Mouse (Mus musculus) embryonic facial prominence, embryonic 11.5 days (tissue): ENCODE results near the gene Cd59b. TPM values are rescaled to one million over a fixed set of nuclear protein-coding genes. Genes with fewer than 3 reads are reported as not detected.
"Not testable (repeated sequence)": the region's sequence is repeated elsewhere in the genome, so short reads cannot be mapped to it uniquely, and the experiment has no call there.

Experiments used
- ATAC-seq: fragments of 200-750 bp; cut with Nextera tagmentation; replicated peaks from 2 replicates; pipeline ENCODE4 v1.8.0; 2017; ENCODE audit warnings: low read depth; ENCODE audit not compliant: insufficient number of reproducible peaks, low FRiP score, low TSS enrichment
- DNase-seq: peaks from one replicate; pipeline ENCODE4 v3.0.0-alpha.2; 2015; ENCODE audit warnings: low spot score
- H3K27ac ChIP-seq: fragments of 300-500 bp; sonication (generic); replicated peaks from 2 replicates; pipeline ENCODE4 v1.5.1; 2014; ENCODE audit warnings: mild to moderate bottlenecking, low read depth, low read length, control low read depth
- H3K27me3 ChIP-seq: fragments of 300-500 bp; sonication (generic); 2 replicates; pipeline ENCODE4 v1.6.1; 2014; ENCODE audit warnings: mild to moderate bottlenecking, low read length, moderate library complexity, mixed read lengths; ENCODE audit not compliant: control insufficient read depth, insufficient read depth
- H3K36me3 ChIP-seq: fragments of 300-500 bp; sonication (generic); replicated peaks from 2 replicates; pipeline ENCODE4 v1.6.1; 2014; ENCODE audit warnings: low read depth, mild to moderate bottlenecking, low read length, moderate library complexity, mixed read lengths; ENCODE audit not compliant: control insufficient read depth, insufficient read depth
- H3K4me1 ChIP-seq: fragments of 300-500 bp; sonication (generic); 2 replicates; pipeline ENCODE4 v1.6.1; 2014; ENCODE audit warnings: low read length, mixed read lengths; ENCODE audit not compliant: control insufficient read depth, insufficient read depth
- H3K4me2 ChIP-seq: fragments of 300-500 bp; sonication (generic); 2 replicates; pipeline ENCODE4 v1.6.1; 2014; ENCODE audit warnings: low read depth, mild to moderate bottlenecking, control low read depth, low read length, moderate library complexity
- H3K4me3 ChIP-seq: fragments of 300-500 bp; sonication (generic); 2 replicates; pipeline ENCODE4 v1.5.1; 2014; ENCODE audit warnings: low read depth, low read length, control low read depth
- H3K9ac ChIP-seq: fragments of 300-500 bp; sonication (generic); replicated peaks from 2 replicates; pipeline ENCODE4 v1.6.1; 2014; ENCODE audit warnings: mild to moderate bottlenecking, control low read depth, low read length
- H3K9me3 ChIP-seq: fragments of 300-500 bp; sonication (generic); replicated peaks from 2 replicates; pipeline ENCODE4 v1.6.1; 2016; ENCODE audit warnings: mild to moderate bottlenecking, low read length, inconsistent platforms, mixed read lengths; ENCODE audit not compliant: control insufficient read depth
- WGBS: fragments of 180-500 bp; shearing (Covaris S2); extraction: QIAGEN DNeasy Blood & Tissue Kit; methylation state at CpG from one replicate; pipeline ENCODE4 v1.1.7; 2014; 5-methylcytosine and 5-hydroxymethylcytosine counted together
- polyA plus RNA-seq: library from polyadenylated mRNA; unstranded; fragments of >200 nt; fragmentation: Nextera tagmentation; extraction: Ambion mirVana; gene quantifications from 2 replicates; pipeline ENCODE4 v1.2.1, GENCODE M21; 2014

The Cd59b gene
- polyA plus RNA-seq, 1 experiment from 2014 or later: 3.7 TPM

DNA sequence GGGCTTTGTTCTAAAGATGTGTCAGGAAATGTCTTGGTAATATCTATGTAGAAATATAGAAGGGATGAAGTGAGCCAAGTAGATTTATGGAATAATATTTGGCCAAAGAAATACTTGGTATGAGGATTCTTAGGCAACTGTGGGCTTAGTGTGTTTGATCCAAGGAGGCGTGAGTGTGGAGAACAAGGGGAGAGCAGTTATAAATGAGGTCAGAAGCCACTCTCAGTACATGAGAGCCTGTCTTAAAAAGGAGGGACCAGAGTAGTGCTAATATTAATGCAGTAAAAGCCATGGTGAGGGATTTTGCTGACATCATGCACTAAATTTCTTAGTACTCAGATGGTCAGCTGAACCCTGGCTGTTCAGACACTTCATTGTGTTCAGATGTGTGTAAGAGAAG lies 11.3 kb upstream of the Cd59b start:
- H3K9me3 ChIP-seq: no peaks in the 10 kb centered on the region
- DNase-seq: no peak
- H3K4me3 ChIP-seq: no peak overlapping the region
- no peaks in the 10 kb centered on the region for H3K4me1 ChIP-seq
- H3K36me3 ChIP-seq: peaks cover 4% of the 10 kb centered on the region; the same call in 1 of the 2 replicates
- no peak overlapping the region for H3K27ac ChIP-seq
- H3K9ac ChIP-seq: no peak overlapping the region
- WGBS: 89% methylated on average over 1 of the region's 1 CpGs
- no peaks in the 10 kb centered on the region for H3K27me3 ChIP-seq
- ATAC-seq: no peak
- no peak overlapping the region for H3K4me2 ChIP-seq

DNA sequence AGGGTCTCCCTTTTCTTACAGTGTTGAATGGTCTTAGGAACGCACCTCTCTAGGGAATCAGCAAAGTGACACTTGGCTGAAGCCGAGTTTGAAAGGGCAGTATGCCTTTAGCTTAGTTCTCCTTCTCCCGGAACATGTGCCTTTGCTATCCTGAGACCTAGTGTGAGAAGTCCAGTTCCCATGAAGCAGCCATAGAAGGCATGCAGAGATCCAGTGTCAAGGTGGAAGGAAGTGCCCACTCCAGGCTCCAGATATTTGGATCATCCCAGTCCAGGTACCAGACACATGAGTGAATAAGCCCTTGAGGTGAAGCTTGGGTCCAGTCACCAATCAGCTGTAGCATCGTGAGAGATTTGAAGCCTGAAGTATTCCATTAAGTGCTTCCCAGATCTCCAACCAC lies 10.7 kb upstream of the Cd59b start:
- ATAC-seq: no peak
- no peaks in the 10 kb centered on the region for H3K4me1 ChIP-seq
- WGBS: 91% methylated on average over 4 of the region's 4 CpGs
- peaks cover 4% of the 10 kb centered on the region; the same call in 1 of the 2 replicates for H3K36me3 ChIP-seq
- no peak overlapping the region for H3K9ac ChIP-seq
- H3K9me3 ChIP-seq: no peaks in the 10 kb centered on the region
- H3K4me3 ChIP-seq: no peak overlapping the region
- DNase-seq: no peak
- no peak overlapping the region for H3K4me2 ChIP-seq
- no peak overlapping the region for H3K27ac ChIP-seq
- no peaks in the 10 kb centered on the region for H3K27me3 ChIP-seq

DNA sequence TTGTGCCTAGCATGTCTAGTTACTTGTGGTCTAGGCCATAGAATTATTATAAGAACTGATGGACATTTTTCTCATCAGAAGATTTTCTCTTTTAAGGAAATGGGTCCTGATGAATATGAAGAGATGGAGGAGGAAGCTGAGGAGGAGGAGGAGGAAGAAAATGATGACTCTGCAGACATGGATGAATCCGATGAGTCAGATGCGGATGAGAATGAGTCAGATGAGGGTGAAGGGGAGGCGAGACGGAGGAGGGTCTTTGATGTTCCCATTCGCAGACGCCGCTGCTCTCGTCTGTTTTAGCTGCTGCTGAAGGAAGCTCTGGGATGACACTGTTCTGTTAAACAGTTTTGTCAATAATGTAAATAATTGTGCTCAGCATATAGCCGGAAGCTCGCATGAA lies 9.9 kb upstream of the Cd59b start:
- no peaks in the 10 kb centered on the region for H3K27me3 ChIP-seq
- DNase-seq: no peak
- H3K9me3 ChIP-seq: no peaks in the 10 kb centered on the region
- H3K9ac ChIP-seq: no peak overlapping the region
- H3K4me2 ChIP-seq: no peak overlapping the region
- no peak for ATAC-seq
- no peak overlapping the region for H3K27ac ChIP-seq
- no peak overlapping the region for H3K4me3 ChIP-seq
- 60% methylated on average over 10 of the region's 10 CpGs for WGBS
- peaks cover 4% of the 10 kb centered on the region; the same call in 1 of the 2 replicates for H3K36me3 ChIP-seq
- H3K4me1 ChIP-seq: no peaks in the 10 kb centered on the region

DNA sequence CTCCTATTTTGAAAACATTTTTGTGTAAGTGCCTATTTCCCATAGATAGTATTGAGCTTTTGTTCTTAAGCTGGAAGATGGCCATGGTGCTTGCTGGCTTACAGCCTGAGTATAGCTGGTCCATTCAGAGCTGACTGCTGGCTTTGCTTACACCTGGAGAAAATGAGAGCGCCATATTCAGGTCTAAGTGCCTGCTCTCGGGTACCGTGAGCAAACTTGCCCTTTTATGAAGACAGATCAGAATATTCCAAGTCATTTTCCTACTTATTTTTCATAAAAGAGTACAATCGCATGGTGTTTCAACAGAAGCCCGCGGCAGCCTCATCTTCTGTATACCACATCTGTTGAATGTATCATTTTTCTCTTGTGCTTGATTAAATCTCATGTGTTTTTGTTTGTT lies 8.7 kb upstream of the Cd59b start:
- H3K36me3 ChIP-seq: no peaks in the 10 kb centered on the region
- H3K4me1 ChIP-seq: no peaks in the 10 kb centered on the region
- no peak overlapping the region for H3K9ac ChIP-seq
- no peak overlapping the region for H3K27ac ChIP-seq
- no peak for DNase-seq
- H3K9me3 ChIP-seq: no peaks in the 10 kb centered on the region
- no peak overlapping the region for H3K4me3 ChIP-seq
- 98% methylated on average over 6 of the region's 6 CpGs for WGBS
- H3K27me3 ChIP-seq: no peaks in the 10 kb centered on the region
- no peak overlapping the region for H3K4me2 ChIP-seq
- ATAC-seq: no peak

DNA sequence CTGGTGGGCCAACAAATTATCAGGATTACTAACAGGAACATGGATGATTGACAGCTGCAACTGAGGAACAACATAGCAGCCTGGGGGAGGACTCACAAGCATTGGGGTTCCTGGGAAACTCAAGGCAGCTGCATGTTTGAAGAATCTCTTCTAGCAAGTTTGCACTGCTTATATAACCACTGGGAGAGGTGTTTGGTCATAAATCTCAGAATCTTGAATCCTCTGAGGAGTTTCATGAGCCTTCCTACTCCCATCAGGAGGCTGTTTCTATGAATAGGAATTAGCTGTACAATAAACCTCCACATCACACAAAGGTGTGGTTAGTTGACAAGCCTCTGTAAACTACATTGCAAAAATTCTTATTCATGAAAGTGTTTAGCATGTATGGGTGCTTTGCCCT lies 7.0 kb upstream of the Cd59b start:
- no peaks in the 10 kb centered on the region for H3K36me3 ChIP-seq
- ATAC-seq (no peak), DNase-seq (no peak)
- no peak overlapping the region for H3K4me3 ChIP-seq
- H3K27me3 ChIP-seq: no peaks in the 10 kb centered on the region
- H3K9ac ChIP-seq: no peak overlapping the region
- H3K4me1 ChIP-seq: no peaks in the 10 kb centered on the region
- no peak overlapping the region for H3K27ac ChIP-seq
- H3K9me3 ChIP-seq: no peaks in the 10 kb centered on the region
- no peak overlapping the region for H3K4me2 ChIP-seq

DNA sequence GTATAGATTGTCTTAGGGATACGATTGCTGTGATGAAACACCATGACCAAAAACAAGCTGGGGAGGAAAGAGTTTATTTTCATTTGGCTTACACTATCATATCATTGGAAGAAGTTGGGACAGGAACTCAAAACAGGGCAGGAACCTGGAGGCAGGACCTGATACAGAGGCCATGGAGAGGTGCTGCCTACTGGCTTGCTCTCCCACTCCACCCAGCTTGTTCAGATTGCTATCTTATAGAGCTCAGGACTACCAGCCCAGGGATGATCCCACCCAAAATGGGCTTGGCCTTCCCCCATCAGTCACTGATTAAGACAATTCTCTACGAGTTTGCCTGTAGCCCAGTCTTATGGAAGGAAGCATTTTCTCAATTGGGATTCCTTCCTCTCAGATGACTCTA lies 5.5 kb upstream of the Cd59b start:
- no peaks in the 10 kb centered on the region for H3K9me3 ChIP-seq
- ATAC-seq (no peak), DNase-seq (no peak)
- WGBS: 76% methylated on average over 2 of the region's 2 CpGs
- H3K27ac ChIP-seq: no peak overlapping the region
- H3K4me2 ChIP-seq: no peak overlapping the region
- H3K4me1 ChIP-seq: no peaks in the 10 kb centered on the region
- H3K9ac ChIP-seq: no peak overlapping the region
- no peaks in the 10 kb centered on the region for H3K27me3 ChIP-seq
- no peaks in the 10 kb centered on the region for H3K36me3 ChIP-seq
- H3K4me3 ChIP-seq: no peak overlapping the region

DNA sequence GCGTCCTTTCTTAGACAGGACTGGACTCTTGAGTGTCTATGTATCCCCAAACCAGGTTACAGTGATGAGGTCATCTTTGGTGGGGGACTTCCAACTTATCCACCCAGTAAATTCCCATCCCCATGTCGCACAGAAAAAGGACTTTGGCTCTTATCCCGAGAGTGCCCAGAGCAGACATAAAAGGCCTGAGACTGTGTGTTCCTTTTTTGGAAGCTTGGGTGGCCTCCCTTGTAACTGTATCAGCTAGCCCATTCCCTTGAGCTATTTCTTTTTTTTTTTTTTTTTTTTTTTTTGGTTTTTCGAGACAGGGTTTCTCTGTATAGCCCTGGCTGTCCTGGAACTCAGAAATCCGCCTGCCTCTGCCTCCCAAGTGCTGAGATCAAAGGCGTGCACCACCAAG lies 4.1 kb upstream of the Cd59b start, which contains the start of gene Gm10912:
TSS of gene Gm10912 (plus strand) at position 301 of the 400 bp plus-strand sequence.
- not testable (repeated sequence) for H3K9me3 ChIP-seq, H3K27ac ChIP-seq, H3K27me3 ChIP-seq, H3K4me2 ChIP-seq, ATAC-seq, H3K4me3 ChIP-seq, H3K36me3 ChIP-seq, H3K4me1 ChIP-seq, H3K9ac ChIP-seq, DNase-seq
- 86% methylated on average over 6 of the region's 6 CpGs for WGBS

DNA sequence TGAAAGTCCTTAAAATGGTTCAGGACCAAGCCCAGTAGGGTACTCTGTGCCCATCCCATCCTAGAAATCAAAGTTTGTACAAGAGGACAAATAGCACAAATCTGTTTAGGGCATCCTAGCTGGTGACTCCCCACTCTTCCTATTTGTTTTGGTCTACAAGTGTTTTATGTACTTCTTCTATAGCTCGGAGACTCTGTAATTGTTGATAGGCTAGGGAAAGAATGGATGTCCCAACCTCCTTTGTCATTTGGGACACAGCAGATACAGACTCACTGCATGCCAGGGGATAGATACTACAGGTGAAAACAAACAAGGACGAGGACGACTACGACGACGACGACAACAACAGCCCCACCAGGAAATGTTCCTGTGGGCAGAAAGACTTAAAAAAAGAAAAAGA lies 1.2 kb upstream of the Cd59b start, which contains the start of gene Gm10799:
TSS of gene Gm10799 (minus strand) at position 101 of the 400 bp plus-strand sequence.
- H3K36me3 ChIP-seq, H3K27me3 ChIP-seq, ATAC-seq, H3K4me2 ChIP-seq, H3K9me3 ChIP-seq, H3K4me1 ChIP-seq, H3K27ac ChIP-seq, H3K9ac ChIP-seq, DNase-seq, H3K4me3 ChIP-seq: not testable (repeated sequence)
- 84% methylated on average over 7 of the region's 7 CpGs for WGBS
